Mouse (Mus musculus): ENCODE results near the gene Bod1l.
A peak's percentile ranks its signal among the peaks of the same experiment; 100 is the strongest.

Gene Bod1l

GRCm38 (mm10) chr5:41794434-41794833 lies 49.7 kb downstream of the Bod1l start:
- DNase-seq, result no peak

GRCm38 (mm10) chr5:41790517-41790916 lies 53.6 kb downstream of the Bod1l start:
- no peak for DNase-seq

GRCm38 (mm10) chr5:41788877-41789276 lies 55.2 kb downstream of the Bod1l start:
- no peak for DNase-seq

- DNase-seq, result no peak
Observed at GRCm38 (mm10) chr5:41781890-41782289, 62.2 kb downstream of the Bod1l start.

- no peak for DNase-seq
Observed at GRCm38 (mm10) chr5:41780026-41780425, 64.1 kb downstream of the Bod1l start.

GRCm38 (mm10) chr5:41775728-41776127 lies 68.4 kb downstream of the Bod1l start:
- no peak for DNase-seq

- no peak for DNase-seq
Observed at GRCm38 (mm10) chr5:41775273-41775672, 68.8 kb downstream of the Bod1l start.

- peak; percentile 67 for DNase-seq
Observed at GRCm38 (mm10) chr5:41768382-41769040, 75.6 kb downstream of the Bod1l start.

GRCm38 (mm10) chr5:41767296-41768200 lies 76.6 kb downstream of the Bod1l start:
- DNase-seq, result no peak

GRCm38 (mm10) chr5:41766406-41767010 lies 77.6 kb downstream of the Bod1l start:
- no peak for DNase-seq

GRCm38 (mm10) chr5:41765626-41766405 lies 78.3 kb downstream of the Bod1l start:
- DNase-seq, result no peak

- DNase-seq, result no peak
Observed at GRCm38 (mm10) chr5:41763731-41764721, 80.1 kb downstream of the Bod1l start, which contains the start of gene Nkx3-2. TSS of gene Nkx3-2 (minus strand) at chr5:41764501.

- no peak for DNase-seq
Observed at GRCm38 (mm10) chr5:41762947-41763730, 81.0 kb downstream of the Bod1l start.

GRCm38 (mm10) chr5:41762141-41762946 lies 81.8 kb downstream of the Bod1l start:
- no peak for DNase-seq

GRCm38 (mm10) chr5:41761509-41762140 lies 82.5 kb downstream of the Bod1l start:
- DNase-seq, result no peak

GRCm38 (mm10) chr5:41760831-41761508 lies 83.1 kb downstream of the Bod1l start:
- DNase-seq, result no peak

- no peak for DNase-seq
Observed at GRCm38 (mm10) chr5:41760071-41760470, 84.0 kb downstream of the Bod1l start.

All from layer of hippocampus, adult 9-11 months (tissue).